Mouse (Mus musculus): ENCODE results near the gene Pigz. TPM values are rescaled to one million over a fixed set of nuclear protein-coding genes. Genes with fewer than 3 reads are reported as not detected.
A peak's percentile ranks its signal among the peaks of the same experiment; 100 is the strongest.

Pigz gene
- total and polyA plus RNA-seq, 2 experiments from 2014 or later = 2.9 to 4.1 TPM

DNA sequence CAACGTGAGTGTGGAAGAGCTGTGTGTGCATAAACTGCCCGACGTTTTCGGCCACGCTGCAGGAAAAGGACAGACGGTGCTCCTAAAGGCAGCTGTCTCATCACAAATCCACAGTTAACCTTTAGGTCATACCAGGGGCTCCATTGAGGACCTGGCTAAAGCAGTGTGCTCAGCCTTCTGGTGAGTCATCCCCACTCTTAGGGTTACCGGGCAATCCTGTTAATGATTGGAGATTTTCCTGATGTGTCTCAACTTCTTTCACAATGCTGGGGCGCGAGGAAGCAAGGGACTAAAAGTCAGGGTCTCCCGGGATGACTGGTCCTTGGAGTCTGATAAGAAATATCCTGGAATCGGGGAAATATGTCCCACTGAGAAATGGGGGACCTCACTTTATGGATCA, 15.9 kb upstream of the Pigz start:
- Histone ChIP-seq H3K4me2 (ENCODE audit: low read depth) (no peak overlapping the region), H3K36me3 (ENCODE audit: insufficient read depth) (no peaks in the 10 kb centered on the region), H3K9me3 (ENCODE audit: low read length) (no peaks in the 10 kb centered on the region), H3K9ac (no peak overlapping the region), H3K27me3 (ENCODE audit: insufficient read depth, low read length) (no peaks in the 10 kb centered on the region), H3K4me3 (ENCODE audit: low read depth, low read length) (no peak overlapping the region), H3K4me1 (ENCODE audit: insufficient read depth) (no peaks in the 10 kb centered on the region), H3K27ac (ENCODE audit: low read depth, low read length) (no peak overlapping the region)
- ATAC-seq (no peak), DNase-seq (no peak)
- TF ChIP-seq CTCF (IDR thresholded peaks at IDR 0.05; ENCODE audit: low read depth) = no peak
- WGBS = 86% methylated on average over 11 of the region's 11 CpGs

DNA sequence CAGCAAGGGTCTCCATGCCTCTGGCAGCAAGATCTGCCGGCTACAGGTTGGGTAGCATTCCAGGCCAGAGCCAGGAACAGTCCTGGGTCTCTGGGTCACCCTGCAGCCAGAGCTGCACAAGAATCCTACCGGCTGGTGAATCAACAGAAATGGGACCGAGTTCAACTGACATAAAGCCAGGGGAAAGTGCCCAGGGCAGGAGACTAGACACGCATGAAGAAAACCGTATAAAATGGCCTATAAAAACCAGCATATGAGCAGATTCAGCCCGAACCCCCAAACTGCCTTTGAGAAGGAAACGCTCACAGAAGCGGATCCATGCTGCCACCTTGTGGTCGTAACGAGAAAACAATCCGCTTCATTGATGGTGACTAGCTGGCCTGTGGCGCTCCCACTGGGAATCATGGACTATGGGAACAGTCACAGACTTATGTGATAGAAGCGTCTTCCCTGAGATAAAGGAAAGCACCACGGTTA, 15.4 kb upstream of the Pigz start:
- Histone ChIP-seq H3K9me3 (ENCODE audit: low read length) (no peaks in the 10 kb centered on the region), H3K4me1 (ENCODE audit: insufficient read depth) (no peaks in the 10 kb centered on the region), H3K4me3 (ENCODE audit: low read depth, low read length) (no peak overlapping the region), H3K4me2 (ENCODE audit: low read depth) (no peak overlapping the region), H3K9ac (peak overlapping the region; percentile 26; the same call in 1 of the 2 replicates), H3K27me3 (ENCODE audit: insufficient read depth, low read length) (no peaks in the 10 kb centered on the region), H3K36me3 (ENCODE audit: insufficient read depth) (no peaks in the 10 kb centered on the region), H3K27ac (ENCODE audit: low read depth, low read length) (no peak overlapping the region)
- peak; percentile 95 for DNase-seq
- TF ChIP-seq CTCF (IDR thresholded peaks at IDR 0.05; ENCODE audit: low read depth) = peak; percentile 98
- WGBS = 2% methylated on average over 14 of the region's 14 CpGs
- peak; percentile 89 for ATAC-seq

DNA sequence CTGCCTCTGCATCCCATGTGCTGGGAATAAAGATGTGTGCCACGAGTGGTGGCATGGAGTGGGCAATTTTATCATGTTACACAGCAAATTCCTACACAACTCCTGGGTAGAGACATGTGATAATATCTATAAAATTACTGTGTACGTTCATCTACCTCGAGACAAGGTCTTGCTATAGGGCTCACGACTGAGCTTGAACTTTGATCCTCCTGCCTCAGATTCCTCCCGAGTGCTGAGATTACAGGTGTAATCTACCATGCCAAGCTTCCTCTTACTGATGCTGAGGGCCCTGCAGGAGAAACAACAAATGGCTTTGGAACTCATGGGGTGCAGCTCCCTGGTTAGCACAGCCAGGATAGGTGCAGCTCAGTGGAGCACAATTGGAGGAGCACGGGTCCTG, 9.3 kb upstream of the Pigz start:
- TF ChIP-seq CTCF (IDR thresholded peaks at IDR 0.05; ENCODE audit: low read depth) = no peak
- Histone ChIP-seq H3K4me1 (ENCODE audit: insufficient read depth) (no peaks in the 10 kb centered on the region), H3K4me3 (ENCODE audit: low read depth, low read length) (no peak overlapping the region), H3K27me3 (ENCODE audit: insufficient read depth, low read length) (no peaks in the 10 kb centered on the region), H3K9ac (no peak overlapping the region), H3K4me2 (ENCODE audit: low read depth) (no peak overlapping the region), H3K9me3 (ENCODE audit: low read length) (no peaks in the 10 kb centered on the region), H3K27ac (ENCODE audit: low read depth, low read length) (no peak overlapping the region), H3K36me3 (ENCODE audit: insufficient read depth) (no peaks in the 10 kb centered on the region)
- no peak for ATAC-seq
- WGBS = 82% methylated on average over 6 of the region's 6 CpGs
- no peak for DNase-seq

DNA sequence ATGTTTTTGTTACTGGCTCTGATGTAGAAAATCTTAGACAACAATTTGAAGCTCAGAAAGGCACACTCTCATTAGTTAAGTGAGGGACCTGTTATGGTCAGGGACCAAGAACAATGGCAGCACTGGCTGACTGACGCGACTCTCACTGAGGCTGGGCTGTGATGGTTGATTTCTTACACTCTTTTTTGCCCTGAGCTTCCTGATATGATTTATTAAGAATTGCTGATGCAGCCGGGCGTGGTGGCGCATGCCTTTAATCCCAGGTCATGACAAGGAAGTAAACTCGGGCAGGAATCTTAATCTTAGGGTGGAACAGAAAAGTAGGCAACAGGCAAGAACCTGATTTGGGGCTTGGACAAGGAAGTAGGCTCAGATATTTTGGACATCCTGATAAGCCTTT, 7.6 kb upstream of the Pigz start:
- Histone ChIP-seq H3K36me3 (ENCODE audit: insufficient read depth) (no peaks in the 10 kb centered on the region), H3K4me1 (ENCODE audit: insufficient read depth) (no peaks in the 10 kb centered on the region), H3K27ac (ENCODE audit: low read depth, low read length) (no peak overlapping the region), H3K27me3 (ENCODE audit: insufficient read depth, low read length) (no peaks in the 10 kb centered on the region), H3K9ac (no peak overlapping the region), H3K4me3 (ENCODE audit: low read depth, low read length) (no peak overlapping the region), H3K4me2 (ENCODE audit: low read depth) (no peak overlapping the region), H3K9me3 (ENCODE audit: low read length) (no peaks in the 10 kb centered on the region)
- TF ChIP-seq CTCF (IDR thresholded peaks at IDR 0.05; ENCODE audit: low read depth) = no peak
- no peak for DNase-seq
- no peak for ATAC-seq
- WGBS = 80% methylated on average over 6 of the region's 6 CpGs

DNA sequence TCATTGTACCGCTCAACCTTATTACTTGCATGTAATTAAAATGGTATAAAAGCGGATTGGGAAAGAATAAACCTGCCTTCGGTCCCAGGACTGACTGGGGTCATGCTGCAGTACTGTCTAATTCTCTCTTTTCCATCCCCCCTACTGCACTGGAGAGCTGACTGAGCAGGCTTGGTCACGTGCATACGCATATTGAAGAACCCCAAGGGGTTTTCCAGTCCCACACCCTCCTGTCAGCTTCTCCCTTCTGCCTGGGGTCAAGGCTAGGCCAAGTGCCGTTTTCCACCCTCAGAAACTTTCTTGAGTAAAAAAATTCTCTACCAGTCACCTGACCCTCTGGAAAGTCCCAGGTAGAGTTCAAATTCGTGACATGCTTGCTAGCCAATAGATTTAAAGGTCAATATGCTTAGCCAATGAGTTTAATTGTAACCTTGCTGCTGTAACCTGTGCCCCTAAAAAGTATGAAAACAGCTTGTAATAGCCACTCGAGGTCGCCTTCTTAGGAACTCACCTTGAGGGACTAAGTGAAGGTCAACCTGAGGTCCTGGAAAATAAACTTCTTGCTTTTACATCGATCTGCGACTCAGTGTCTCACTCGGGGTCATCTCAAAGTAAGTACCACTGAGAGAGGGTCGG, 7.0 kb upstream of the Pigz start:
- 86% methylated on average over 13 of the region's 13 CpGs for WGBS
- DNase-seq = no peak
- Histone ChIP-seq H3K27ac (ENCODE audit: low read depth, low read length) (no peak overlapping the region), H3K36me3 (ENCODE audit: insufficient read depth) (no peaks in the 10 kb centered on the region), H3K9ac (no peak overlapping the region), H3K4me2 (ENCODE audit: low read depth) (no peak overlapping the region), H3K9me3 (ENCODE audit: low read length) (no peaks in the 10 kb centered on the region), H3K4me1 (ENCODE audit: insufficient read depth) (no peaks in the 10 kb centered on the region), H3K4me3 (ENCODE audit: low read depth, low read length) (no peak overlapping the region), H3K27me3 (ENCODE audit: insufficient read depth, low read length) (no peaks in the 10 kb centered on the region)
- no peak for TF ChIP-seq CTCF (IDR thresholded peaks at IDR 0.05; ENCODE audit: low read depth)
- ATAC-seq = no peak

DNA sequence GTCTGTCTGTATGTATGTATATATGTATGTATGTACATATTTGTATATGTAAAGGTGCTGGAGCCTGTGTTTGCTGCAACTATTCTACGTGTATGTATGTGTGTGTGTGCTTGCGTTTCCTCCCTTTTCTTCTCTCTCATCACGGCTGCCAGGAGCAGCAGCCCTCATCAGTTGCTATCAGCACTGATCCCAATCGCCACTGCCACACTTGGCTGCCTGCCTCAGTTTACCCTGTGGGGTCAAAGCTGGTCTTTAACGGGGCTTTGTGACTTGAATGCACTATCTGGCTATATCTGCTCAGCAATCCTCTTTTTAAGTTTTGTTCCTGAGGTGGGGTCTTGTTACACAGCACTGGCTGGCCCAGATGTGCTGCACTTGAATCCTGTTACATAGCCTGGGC, 6.2 kb upstream of the Pigz start:
- DNase-seq (no peak), ATAC-seq (no peak)
- H3K27me3 ChIP-seq (ENCODE audit: insufficient read depth, low read length) = no peaks in the 10 kb centered on the region
- no peaks in the 10 kb centered on the region for H3K4me1 ChIP-seq (ENCODE audit: insufficient read depth)
- no peak for TF ChIP-seq CTCF (IDR thresholded peaks at IDR 0.05; ENCODE audit: low read depth)
- H3K27ac ChIP-seq (ENCODE audit: low read depth, low read length) = no peak overlapping the region
- H3K9ac ChIP-seq = no peak overlapping the region
- H3K9me3 ChIP-seq (ENCODE audit: low read length) = no peaks in the 10 kb centered on the region
- no peak overlapping the region for H3K4me2 ChIP-seq (ENCODE audit: low read depth)
- no peak overlapping the region for H3K4me3 ChIP-seq (ENCODE audit: low read depth, low read length)
- H3K36me3 ChIP-seq (ENCODE audit: insufficient read depth) = no peaks in the 10 kb centered on the region
- WGBS = 86% methylated on average over 5 of the region's 5 CpGs

DNA sequence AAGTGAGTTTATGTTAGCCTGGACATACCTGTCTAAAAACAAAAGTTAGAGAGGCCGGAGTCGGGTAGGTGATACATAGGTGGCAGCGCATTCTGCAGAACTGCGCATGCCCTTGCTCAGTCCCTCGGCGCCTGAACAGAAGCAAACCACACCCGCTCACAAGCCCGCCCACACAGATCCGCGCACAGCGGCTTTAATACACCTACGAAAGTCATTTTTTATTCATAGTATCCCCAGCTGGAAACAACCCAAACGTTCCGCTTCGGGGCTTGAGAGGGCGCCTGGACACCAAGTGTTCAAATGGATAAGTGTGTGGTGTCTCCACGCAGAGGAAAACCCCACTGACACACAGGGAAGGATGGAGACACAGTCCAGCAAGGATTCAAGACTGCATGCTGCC, 2.3 kb upstream of the Pigz start:
- no peak overlapping the region for H3K4me3 ChIP-seq (ENCODE audit: low read depth, low read length)
- DNase-seq = no peak
- H3K27ac ChIP-seq (ENCODE audit: low read depth, low read length) = no peak overlapping the region

More for the DNA sequence above, 2.3 kb upstream of the Pigz start:
- Histone ChIP-seq H3K36me3 (ENCODE audit: insufficient read depth) (no peaks in the 10 kb centered on the region), H3K4me1 (ENCODE audit: insufficient read depth) (peaks cover 20% of the 10 kb centered on the region), H3K4me2 (ENCODE audit: low read depth) (no peak overlapping the region), H3K9ac (no peak overlapping the region), H3K27me3 (ENCODE audit: insufficient read depth, low read length) (no peaks in the 10 kb centered on the region), H3K9me3 (ENCODE audit: low read length) (no peaks in the 10 kb centered on the region)
- no peak for TF ChIP-seq CTCF (IDR thresholded peaks at IDR 0.05; ENCODE audit: low read depth)
- ATAC-seq = no peak
- WGBS = 60% methylated on average over 17 of the region's 17 CpGs
